Mouse (Mus musculus) MEL (cell line): ENCODE measurements around the gene Mmp9.

Experiments
- BHLHE40 ChIP-seq: IDR thresholded peaks from 2 replicates; pipeline ENCODE4 v1.6.1; 2012; ENCODE audit warnings: low read depth, mild to moderate bottlenecking, inconsistent platforms, low read length, improper control_type of control experiment, borderline replicate concordance
- CTCF ChIP-seq, 3 experiments: IDR thresholded peaks in 2 of 3; conservative IDR thresholded peaks in 1 of 3; 2 replicates each; pipeline ENCODE4 v1.5.1; 2011 to 2012; ENCODE audit warnings: low read length in 3 of 3, low read depth in 2 of 3, mild to moderate bottlenecking in 2 of 3, improper control_type of control experiment in 1 of 3, inconsistent platforms in 1 of 3, mixed read lengths in 1 of 3, moderate library complexity in 1 of 3; ENCODE audit not compliant: control insufficient read depth in 1 of 3, insufficient read depth in 1 of 3, poor library complexity in 1 of 3, severe bottlenecking in 1 of 3
- E2F4 ChIP-seq: IDR thresholded peaks from 2 replicates; pipeline ENCODE4 v1.6.1; 2011; ENCODE audit warnings: low read depth, low read length, improper control_type of control experiment, borderline replicate concordance
- ELF1 ChIP-seq: IDR thresholded peaks from 2 replicates; pipeline ENCODE4 v1.6.1; 2014; ENCODE audit warnings: low read depth, mild to moderate bottlenecking, inconsistent platforms, low read length, improper control_type of control experiment, moderate library complexity
- MAFK ChIP-seq: IDR thresholded peaks from 2 replicates; pipeline ENCODE4 v1.6.1; 2011; ENCODE audit warnings: low read depth, mild to moderate bottlenecking, low read length, improper control_type of control experiment, borderline replicate concordance
- MAX ChIP-seq: IDR thresholded peaks from 2 replicates; pipeline ENCODE4 v1.6.1; 2011; ENCODE audit warnings: low read length, improper control_type of control experiment
- MYB ChIP-seq: IDR thresholded peaks from 2 replicates; pipeline ENCODE4 v1.6.1; 2011; ENCODE audit warnings: mild to moderate bottlenecking, low read depth, low read length, improper control_type of control experiment
- NRF1 ChIP-seq: IDR thresholded peaks from 2 replicates; pipeline ENCODE4 v1.6.1; 2014; ENCODE audit warnings: low read depth, mild to moderate bottlenecking, inconsistent platforms, low read length, improper control_type of control experiment, moderate library complexity; ENCODE audit not compliant: poor library complexity, insufficient read depth, severe bottlenecking
- POLR2A ChIP-seq, 2 experiments: IDR thresholded peaks; 2 replicates each; pipeline ENCODE4 v1.6.1; 2011 to 2012; ENCODE audit warnings: low read length in 2 of 2, mild to moderate bottlenecking in 2 of 2, control low read depth in 1 of 2, improper control_type of control experiment in 1 of 2, low read depth in 1 of 2, moderate library complexity in 1 of 2; ENCODE audit not compliant: control insufficient read depth in 1 of 2, insufficient read depth in 1 of 2, poor library complexity in 1 of 2
- POLR2AphosphoS2 ChIP-seq: IDR thresholded peaks from 2 replicates; pipeline ENCODE4 v1.6.1; 2011; ENCODE audit warnings: low read length, improper control_type of control experiment
- POLR2AphosphoS5 ChIP-seq: IDR thresholded peaks from 2 replicates; pipeline ENCODE4 v1.6.1; 2012; ENCODE audit warnings: low read depth, borderline replicate concordance, mild to moderate bottlenecking, inconsistent platforms, low read length, moderate library complexity, mixed read lengths
- RAD21 ChIP-seq: IDR thresholded peaks from 2 replicates; pipeline ENCODE4 v1.6.1; 2011; ENCODE audit warnings: mild to moderate bottlenecking, low read depth, low read length, improper control_type of control experiment
- TBP ChIP-seq: IDR thresholded peaks from 2 replicates; pipeline ENCODE4 v1.8.0; 2011; ENCODE audit warnings: low read depth, low read length, improper control_type of control experiment
- ZNF384 ChIP-seq: IDR thresholded peaks from 2 replicates; pipeline ENCODE4 v1.6.1; 2012; ENCODE audit warnings: low read depth, mild to moderate bottlenecking, inconsistent platforms, low read length, improper control_type of control experiment

DNA sequence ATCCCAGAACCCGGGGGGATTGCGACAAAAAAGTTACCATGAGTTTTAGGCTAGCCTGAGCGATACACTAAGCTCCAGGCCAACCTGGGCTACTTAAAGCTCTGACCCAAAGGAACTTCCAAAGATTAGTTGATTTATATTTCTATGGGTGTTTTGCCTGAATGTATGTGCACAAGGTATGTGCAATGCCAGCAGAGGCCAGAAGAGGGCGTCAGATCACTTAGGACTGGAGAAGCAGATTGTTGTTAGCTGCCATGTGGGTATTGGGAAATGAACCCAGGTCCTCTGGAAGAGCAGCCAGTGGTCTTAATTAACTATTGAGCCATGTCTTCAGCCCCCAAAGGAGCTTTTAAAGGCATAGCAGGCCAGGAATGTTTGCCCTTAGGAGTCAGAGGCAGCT, 11.2 kb downstream of the Mmp9 start:
- TF ChIP-seq TBP (no peak), MAFK (no peak), NRF1 (no peak), POLR2AphosphoS2 (no peak), RAD21 (no peak), MAX (no peak), CTCF (IDR thresholded peaks at IDR 0.05 in 2 of 3, conservative IDR thresholded peaks at IDR 0.05 in 1 of 3; ENCODE audit: control insufficient read depth in 1 of 3, insufficient read depth in 1 of 3, low read depth in 2 of 3, low read length in 3 of 3, poor library complexity in 1 of 3, severe bottlenecking in 1 of 3) (peak; percentile 44 to 49 (median 47)), E2F4 (no peak), POLR2AphosphoS5 (no peak), POLR2A (IDR thresholded peaks at IDR 0.05; ENCODE audit: control insufficient read depth in 1 of 2, insufficient read depth in 1 of 2, low read depth in 1 of 2, low read length in 2 of 2, poor library complexity in 1 of 2) (no peak), ELF1 (no peak), ZNF384 (no peak), MYB (no peak), BHLHE40 (no peak)
